Mouse (Mus musculus) heart, embryonic 14.5 days (tissue): ENCODE data around the gene Arntl. TPM values are rescaled to one million over a fixed set of nuclear protein-coding genes. Genes with fewer than 3 reads are reported as not detected.
"Not testable (repeated sequence)": the region's sequence is repeated elsewhere in the genome, so short reads cannot be mapped to it uniquely, and the experiment has no call there.

Source experiments
- ATAC-seq: fragments of 200-750 bp; cut with Nextera tagmentation; 2 replicates; pipeline ENCODE4 v1.8.0; 2017; ENCODE audit warnings: low read depth, moderate TSS enrichment; ENCODE audit not compliant: insufficient number of reproducible peaks, insufficient read depth, low FRiP score
- H3K27ac ChIP-seq, 2 experiments: fragments of 200-500 bp in 1 of 2; fragments of 300-500 bp in 1 of 2; sonication (generic) in 1 of 2; replicated peaks in 1 of 2; 2 replicates each; pipeline ENCODE4 v1.5.1; 2012 to 2014; ENCODE audit warnings: low read depth in 2 of 2, low read length in 2 of 2, control low read depth in 1 of 2, mild to moderate bottlenecking in 1 of 2, mixed read lengths in 1 of 2; ENCODE audit not compliant: control insufficient read depth in 1 of 2, insufficient read depth in 1 of 2
- H3K27me3 ChIP-seq: fragments of 300-500 bp; sonication (generic); 2 replicates; pipeline ENCODE4 v1.6.1; 2014; ENCODE audit warnings: mild to moderate bottlenecking, low read length, control low read depth; ENCODE audit not compliant: control insufficient read depth, insufficient read depth
- H3K36me3 ChIP-seq: fragments of 300-500 bp; sonication (generic); 2 replicates; pipeline ENCODE4 v1.6.1; 2014; ENCODE audit warnings: mild to moderate bottlenecking, control low read depth, low read length, mixed read lengths; ENCODE audit not compliant: control insufficient read depth, insufficient read depth
- H3K4me1 ChIP-seq, 2 experiments: fragments of 200-500 bp in 1 of 2; fragments of 300-500 bp in 1 of 2; sonication (generic) in 1 of 2; 2 replicates each; pipeline ENCODE4 v1.6.1; 2012 to 2014; ENCODE audit warnings: low read length in 2 of 2, control low read depth in 1 of 2, mixed read lengths in 1 of 2; ENCODE audit not compliant: control insufficient read depth in 2 of 2, insufficient read depth in 2 of 2
- H3K4me2 ChIP-seq: fragments of 300-500 bp; sonication (generic); 2 replicates; pipeline ENCODE4 v1.6.1; 2014; ENCODE audit warnings: mild to moderate bottlenecking, low read length
- H3K4me3 ChIP-seq, 2 experiments: fragments of 200-500 bp in 1 of 2; fragments of 300-500 bp in 1 of 2; sonication (generic) in 1 of 2; 2 replicates each; pipeline ENCODE4 v1.5.1; 2012 to 2014; ENCODE audit warnings: low read length in 2 of 2, mild to moderate bottlenecking in 2 of 2, control low read depth in 1 of 2, low read depth in 1 of 2, moderate library complexity in 1 of 2; ENCODE audit not compliant: control insufficient read depth in 1 of 2, insufficient read depth in 1 of 2
- H3K9ac ChIP-seq: fragments of 300-500 bp; sonication (generic); 2 replicates; pipeline ENCODE4 v1.6.1; 2014; ENCODE audit warnings: mild to moderate bottlenecking, low read length
- H3K9me3 ChIP-seq: fragments of 300-500 bp; sonication (generic); 2 replicates; pipeline ENCODE4 v1.6.1; 2016; ENCODE audit warnings: low read length, control low read depth; ENCODE audit not compliant: control insufficient read depth
- WGBS: fragments of 180-500 bp; shearing (Covaris S2); extraction: QIAGEN DNeasy Blood & Tissue Kit; methylation state at CpG from one replicate; pipeline ENCODE4 v1.1.7; 2014; 5-methylcytosine and 5-hydroxymethylcytosine counted together
- polyA plus RNA-seq: library from polyadenylated mRNA; unstranded; fragments of >200 nt; fragmentation: Nextera tagmentation; extraction: Ambion mirVana; gene quantifications from 2 replicates; pipeline ENCODE4 v1.2.1, GENCODE M21; 2014

The Arntl gene
- polyA plus RNA-seq, 1 experiment from 2014 or later, result 8.4 TPM

- H3K4me3 ChIP-seq, H3K27me3 ChIP-seq, H3K4me1 ChIP-seq, H3K9me3 ChIP-seq, H3K27ac ChIP-seq, H3K4me2 ChIP-seq, ATAC-seq, H3K9ac ChIP-seq, H3K36me3 ChIP-seq: not testable (repeated sequence)
- 48% methylated on average over 14 of the region's 14 CpGs for WGBS
These were observed 55.5 kb downstream of the Arntl start for GRCm38 (mm10) chr7:113262510-113263467.

GRCm38 (mm10) chr7:113263990-113264389 lies 56.7 kb downstream of the Arntl start:
- no peaks in the 10 kb centered on the region for H3K27me3 ChIP-seq
- H3K27ac ChIP-seq, result no peak overlapping the region
- peaks cover 7 to 8% of the 10 kb centered on the region in 2 experiments for H3K4me1 ChIP-seq
- H3K9me3 ChIP-seq, result no peaks in the 10 kb centered on the region
- ATAC-seq, result no peak
- H3K4me3 ChIP-seq, result no peak overlapping the region
- H3K36me3 ChIP-seq, result no peaks in the 10 kb centered on the region
- 94% methylated on average over 1 of the region's 1 CpGs for WGBS
- no peak overlapping the region for H3K4me2 ChIP-seq
- H3K9ac ChIP-seq, result no peak overlapping the region

DNA sequence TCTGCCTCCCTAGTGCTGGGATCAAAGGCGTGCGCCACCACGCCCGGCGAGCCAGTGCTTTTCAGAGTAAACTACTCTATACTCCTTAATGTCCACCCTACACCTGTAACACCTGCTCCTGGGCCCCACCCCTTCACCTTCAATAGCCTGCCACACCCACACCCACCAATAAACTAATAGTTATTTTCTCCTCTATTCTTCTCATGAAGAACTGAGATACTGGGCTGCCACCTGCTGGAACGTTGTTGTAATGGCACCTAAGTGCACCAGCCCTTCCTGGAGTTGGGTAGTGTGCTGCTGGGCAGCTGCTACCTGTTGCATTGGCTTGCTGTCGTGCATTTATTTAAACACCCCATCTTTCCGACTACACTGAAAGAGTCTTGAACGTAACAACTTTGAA lies 61.0 kb downstream of the Arntl start:
- ATAC-seq, result no peak
- Histone ChIP-seq H3K4me3 (no peak overlapping the region), H3K9me3 (no peaks in the 10 kb centered on the region), H3K27me3 (no peaks in the 10 kb centered on the region), H3K36me3 (no peaks in the 10 kb centered on the region), H3K4me2 (no peak overlapping the region), H3K9ac (no peak overlapping the region), H3K4me1 (peaks cover 3 to 12% of the 10 kb centered on the region in 2 experiments; a peak in 3 of 4 replicates), H3K27ac (no peak overlapping the region)
- 79% methylated on average over 9 of the region's 9 CpGs for WGBS

DNA sequence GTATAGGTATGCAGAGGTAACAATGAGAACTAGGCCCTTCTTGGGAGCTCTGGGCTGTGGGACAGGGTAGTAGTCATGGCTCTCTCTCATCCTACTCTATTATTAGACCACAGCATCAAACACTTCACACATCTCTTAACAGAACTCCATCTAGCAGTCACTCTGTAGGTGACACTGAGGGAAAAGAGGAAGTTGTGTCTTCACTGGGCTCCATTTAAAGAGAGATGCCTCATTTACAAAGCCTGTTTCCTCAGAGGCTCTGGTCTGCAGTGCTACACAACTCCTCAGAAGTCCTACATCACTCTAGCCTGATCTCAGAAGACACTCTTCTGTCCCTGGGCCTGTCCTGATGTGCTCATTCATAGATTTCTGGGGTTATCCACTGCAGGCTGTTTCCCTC lies 61.8 kb downstream of the Arntl start:
- Histone ChIP-seq H3K9ac (no peak overlapping the region), H3K4me2 (no peak overlapping the region), H3K4me1 (peaks cover 3 to 12% of the 10 kb centered on the region in 2 experiments; a peak in 3 of 4 replicates), H3K27ac (no peak overlapping the region), H3K27me3 (no peaks in the 10 kb centered on the region), H3K36me3 (no peaks in the 10 kb centered on the region), H3K9me3 (no peaks in the 10 kb centered on the region), H3K4me3 (no peak overlapping the region)
- no peak for ATAC-seq

- ATAC-seq, result no peak
- Histone ChIP-seq H3K27me3 (no peaks in the 10 kb centered on the region), H3K9me3 (no peaks in the 10 kb centered on the region), H3K4me3 (no peak overlapping the region), H3K4me2 (no peak overlapping the region), H3K4me1 (peaks cover 3 to 12% of the 10 kb centered on the region in 2 experiments; a peak in 3 of 4 replicates), H3K9ac (no peak overlapping the region), H3K27ac (no peak overlapping the region), H3K36me3 (no peaks in the 10 kb centered on the region)
- 55% methylated on average over 3 of the region's 3 CpGs for WGBS
These were observed 62.7 kb downstream of the Arntl start for GRCm38 (mm10) chr7:113269921-113270320.

DNA sequence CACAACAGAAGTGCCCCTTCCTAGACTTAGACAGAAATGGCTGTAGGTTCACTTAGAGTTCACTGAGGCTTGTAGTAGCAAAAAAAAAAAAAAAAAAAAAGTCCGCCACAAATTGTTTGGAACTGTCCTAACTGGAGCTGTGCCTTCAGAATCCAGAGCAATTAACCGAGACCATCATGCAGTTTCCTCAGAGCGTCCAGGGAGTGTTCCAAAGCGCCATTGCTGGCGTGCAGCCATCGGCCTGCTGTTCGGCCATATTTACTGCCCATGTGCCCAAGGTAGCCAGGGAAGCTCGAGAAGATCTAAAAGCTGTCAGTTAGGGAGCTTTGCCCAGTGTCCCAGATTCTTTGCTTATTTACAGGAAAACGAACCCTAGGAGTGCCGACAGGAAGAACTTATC lies 63.3 kb downstream of the Arntl start:
- no peak for ATAC-seq
- Histone ChIP-seq H3K4me2 (no peak overlapping the region), H3K4me1 (peaks cover 3 to 12% of the 10 kb centered on the region in 2 experiments; a peak in 3 of 4 replicates), H3K9me3 (no peaks in the 10 kb centered on the region), H3K36me3 (no peaks in the 10 kb centered on the region), H3K9ac (no peak overlapping the region), H3K27me3 (no peaks in the 10 kb centered on the region), H3K27ac (no peak overlapping the region), H3K4me3 (no peak overlapping the region)
- 65% methylated on average over 10 of the region's 10 CpGs for WGBS

GRCm38 (mm10) chr7:113270991-113271390 lies 63.7 kb downstream of the Arntl start:
- Histone ChIP-seq H3K36me3 (no peaks in the 10 kb centered on the region), H3K4me1 (peaks cover 3 to 12% of the 10 kb centered on the region in 2 experiments; a peak in 3 of 4 replicates), H3K4me3 (no peak overlapping the region), H3K27ac (no peak overlapping the region), H3K9ac (no peak overlapping the region), H3K9me3 (no peaks in the 10 kb centered on the region), H3K27me3 (no peaks in the 10 kb centered on the region), H3K4me2 (no peak overlapping the region)
- 82% methylated on average over 2 of the region's 2 CpGs for WGBS
- no peak for ATAC-seq
